Mouse (Mus musculus) testis, postnatal 10 days (tissue): ENCODE measurements at regions not wholly inside any gene's neighbourhood (a gene's known extent, or its start where the extent isn't known, plus 50 kb on each side); places are given as distances from the start of the nearest gene placed in this dataset.
A peak's percentile ranks its signal among the peaks of the same experiment; 100 is the strongest.
"Not testable (repeated sequence)": the region's sequence is repeated elsewhere in the genome, so short reads cannot be mapped to it uniquely, and the experiment has no call there.

Experiments
- DNase-seq: peaks from one replicate; pipeline ENCODE4 v3.0.0; 2021; ENCODE audit warnings: low spot score

- DNase-seq: no peak
These were observed 611.2 kb downstream of the 5730507C01Rik start for GRCm38 (mm10) chr12:19125541-19125940.

- peak; percentile 45 for DNase-seq
These were observed 661.3 kb downstream of the 5730507C01Rik start for GRCm38 (mm10) chr12:19175631-19176030.

DNA sequence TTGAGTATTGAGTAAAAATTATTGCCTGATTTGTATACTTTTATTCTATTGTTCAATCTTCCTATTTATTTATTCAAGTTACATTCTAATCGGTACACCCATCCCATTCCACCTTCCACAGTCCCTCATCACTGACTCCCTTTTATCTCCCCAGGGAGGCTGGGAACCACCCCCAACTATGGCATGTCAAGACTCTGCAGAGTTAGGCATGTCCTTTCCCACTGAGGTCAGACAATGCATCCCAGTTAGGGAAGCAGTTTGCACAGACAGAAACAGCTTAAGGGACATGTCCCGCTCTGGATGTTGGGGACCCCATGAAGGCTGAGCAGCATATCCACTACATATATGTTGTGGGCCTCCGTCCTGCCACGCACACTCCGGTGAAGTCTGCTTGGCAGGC lies 678.1 kb downstream of the 5730507C01Rik start:
- no peak for DNase-seq

DNA sequence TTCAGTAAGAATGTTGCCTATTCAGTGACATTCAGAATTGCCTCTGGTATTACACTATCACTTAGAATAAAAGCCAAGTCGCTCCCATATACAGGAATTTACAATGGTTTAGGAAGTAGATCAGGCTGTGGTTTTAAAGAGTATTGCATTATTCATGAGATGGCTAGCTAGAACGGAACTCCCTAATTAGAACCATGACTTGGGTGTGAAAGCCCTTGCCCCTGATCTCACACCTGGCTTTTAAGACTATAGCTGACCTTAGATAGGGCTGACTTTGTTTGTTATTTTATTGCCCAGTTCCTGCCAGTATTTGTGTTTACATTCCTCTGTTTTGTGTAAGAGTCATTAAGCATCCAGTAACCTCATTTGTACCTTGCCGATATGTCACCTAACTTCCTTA lies 678.7 kb downstream of the 5730507C01Rik start:
- not testable (repeated sequence) for DNase-seq

DNA sequence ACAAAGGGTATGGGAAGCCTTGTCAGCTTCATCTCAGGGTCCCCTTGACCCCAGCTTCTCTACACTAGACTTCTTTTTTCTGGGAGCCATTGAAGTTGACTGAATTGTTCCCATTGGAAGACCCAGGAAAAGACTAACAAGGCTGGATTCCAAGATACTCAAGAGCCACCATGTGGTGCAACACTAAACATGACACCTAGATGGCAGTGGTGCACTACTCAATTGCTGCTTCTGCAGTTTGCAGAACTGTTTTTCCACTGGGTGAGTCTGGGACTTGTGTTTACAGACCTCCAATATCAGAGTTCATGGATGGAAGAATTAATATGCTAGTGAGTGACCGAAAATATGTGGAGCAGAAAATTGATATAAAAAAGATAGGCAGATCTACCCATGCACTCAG lies 709.7 kb downstream of the 5730507C01Rik start:
- not testable (repeated sequence) for DNase-seq

DNA sequence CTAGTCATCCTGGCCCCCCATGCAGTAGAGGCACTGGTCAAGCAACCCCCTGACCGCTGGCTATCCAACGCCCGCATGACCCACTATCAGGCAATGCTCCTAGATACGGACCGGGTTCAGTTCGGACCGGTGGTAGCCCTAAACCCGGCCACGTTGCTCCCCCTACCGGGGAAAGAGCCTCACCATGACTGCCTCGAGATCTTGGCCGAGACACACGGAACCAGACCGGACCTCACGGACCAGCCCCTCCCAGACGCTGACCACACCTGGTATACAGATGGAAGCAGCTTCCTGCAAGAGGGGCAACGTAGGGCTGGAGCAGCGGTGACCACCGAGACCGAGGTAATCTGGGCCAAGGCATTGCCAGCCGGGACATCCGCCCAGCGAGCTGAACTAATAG lies 707.6 kb upstream of the Gm21863 start:
- DNase-seq: not testable (repeated sequence)

DNA sequence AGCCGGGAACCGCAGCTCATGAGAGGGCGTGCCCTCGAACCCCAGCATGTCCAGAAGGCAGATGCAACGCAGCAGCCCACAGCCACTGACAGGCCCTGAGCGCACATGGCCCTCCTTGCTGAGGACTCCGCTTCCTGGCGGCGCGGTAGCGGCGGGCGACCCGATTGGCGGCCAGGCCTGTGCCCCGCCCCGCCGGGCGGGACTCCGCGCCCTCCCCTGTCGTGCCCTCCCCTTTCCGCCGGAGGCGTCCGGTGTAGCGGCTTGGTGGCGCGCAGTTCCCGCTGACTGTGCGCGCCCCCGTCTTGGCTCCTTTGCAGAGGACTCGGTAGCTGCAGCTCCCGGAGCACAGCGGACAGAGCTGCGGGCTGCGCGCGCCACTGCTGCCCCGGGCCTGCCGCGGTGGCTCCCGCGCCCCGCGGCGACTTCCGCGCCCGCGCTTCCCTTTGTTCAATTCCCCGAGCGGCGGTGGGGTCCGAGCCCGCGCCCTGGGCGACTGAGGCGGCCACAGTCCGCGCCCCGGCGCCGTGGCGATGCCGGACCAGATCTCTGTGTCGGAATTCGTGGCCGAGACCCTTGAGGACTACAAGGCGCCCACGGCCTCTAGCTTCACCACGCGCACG lies 665.9 kb upstream of the Gm21863 start:
- peak; percentile 82 for DNase-seq

GRCm38 (mm10) chr12:19289038-19289437 lies 665.3 kb upstream of the Gm21863 start:
- peak; percentile 41 for DNase-seq

DNA sequence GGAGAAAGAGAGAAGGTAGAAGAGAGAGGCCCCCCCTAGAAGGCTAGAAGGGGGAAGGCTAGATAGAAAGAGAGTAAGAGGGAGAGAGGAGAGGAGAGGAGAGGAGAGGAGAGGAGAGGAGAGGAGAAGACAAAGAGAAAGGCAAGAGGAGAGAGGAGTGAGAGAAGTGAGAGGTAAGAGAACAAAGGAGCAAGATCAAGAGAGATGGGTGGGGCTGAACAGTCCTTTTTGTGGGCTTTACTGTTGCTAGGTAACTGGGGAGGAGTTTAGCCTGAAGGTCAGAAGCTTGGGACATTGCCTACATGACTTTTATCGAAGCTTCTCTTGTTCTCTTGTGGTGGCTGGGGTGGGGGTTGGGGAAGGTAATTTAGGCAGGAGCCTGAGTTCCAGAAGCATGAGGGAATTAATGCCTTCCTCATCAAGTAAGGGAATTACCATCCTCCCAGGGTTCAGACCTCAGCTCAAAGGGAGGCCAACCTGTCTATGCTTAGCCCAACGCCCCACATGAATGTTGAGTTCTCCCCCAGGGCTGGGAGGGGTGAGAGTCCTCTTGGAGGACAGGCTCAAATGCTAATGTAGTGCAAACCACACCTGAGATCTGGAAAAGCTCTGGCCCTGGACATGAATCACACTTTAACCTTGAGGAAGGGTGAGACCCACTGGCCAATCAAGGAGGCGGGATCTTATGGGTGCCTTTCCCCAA lies 662.1 kb upstream of the Gm21863 start:
- not testable (repeated sequence) for DNase-seq
